Mouse (Mus musculus): Measurements from ENCODE around the gene D630039A03Rik. TPM values are rescaled to one million over a fixed set of nuclear protein-coding genes. Genes with fewer than 3 reads are reported as not detected.

Gene D630039A03Rik
- 0.54 and 0.86 TPM in 2 replicates for polyA plus RNA-seq (2012; rRNA removed)

GRCm38 (mm10) chr4:57916201-57916661, at the start of gene D630039A03Rik:
D630039A03Rik (minus strand) TSS chr4:57916297.
- WGBS: 11% methylated on average over 9 of the region's 9 CpGs
- no peak for TF ChIP-seq CTCF (IDR thresholded peaks at IDR 0.05; ENCODE audit: borderline replicate concordance, insufficient read depth, low read depth, low read length)
- no peak for TF ChIP-seq POLR2A (IDR thresholded peaks at IDR 0.05; ENCODE audit: borderline replicate concordance, insufficient read depth, low read length)
- DNase-seq: peak; percentile 48 to 61
- Histone ChIP-seq H3K4me1 (ENCODE audit: control insufficient read depth, insufficient read depth, low read length) (peaks cover 18% of the 10 kb centered on the region), H3K4me3 (replicated peaks; ENCODE audit: insufficient read depth, low read depth, low read length) (peak within 1 kb of the TSS; percentile 46), H3K27me3 (ENCODE audit: control insufficient read depth, insufficient read depth, low read length) (no peaks in the 10 kb centered on the region), H3K27ac (ENCODE audit: insufficient read depth, low read length) (no peak within 1 kb of the TSS)

- Histone ChIP-seq H3K27ac (ENCODE audit: insufficient read depth, low read length) (no peak overlapping the region), H3K4me1 (ENCODE audit: control insufficient read depth, insufficient read depth, low read length) (no peaks in the 10 kb centered on the region), H3K4me3 (replicated peaks; ENCODE audit: insufficient read depth, low read depth, low read length) (no peak overlapping the region), H3K27me3 (ENCODE audit: control insufficient read depth, insufficient read depth, low read length) (no peaks in the 10 kb centered on the region)
- TF ChIP-seq POLR2A (IDR thresholded peaks at IDR 0.05; ENCODE audit: borderline replicate concordance, insufficient read depth, low read length): no peak
- no peak for TF ChIP-seq CTCF (IDR thresholded peaks at IDR 0.05; ENCODE audit: borderline replicate concordance, insufficient read depth, low read depth, low read length)
- no peak for DNase-seq
- WGBS: 94% methylated on average over 4 of the region's 4 CpGs
Observed at GRCm38 (mm10) chr4:57965516-57965915, 49.4 kb upstream of the D630039A03Rik start.

GRCm38 (mm10) chr4:57964143-57964542, 48.0 kb upstream of the D630039A03Rik start:
- no peaks in the 10 kb centered on the region for H3K4me1 ChIP-seq (ENCODE audit: control insufficient read depth, insufficient read depth, low read length)
- no peak overlapping the region for H3K4me3 ChIP-seq (replicated peaks; ENCODE audit: insufficient read depth, low read depth, low read length)
- 30% methylated on average over 1 of the region's 1 CpGs for WGBS
- DNase-seq: no peak
- H3K27me3 ChIP-seq (ENCODE audit: control insufficient read depth, insufficient read depth, low read length): no peaks in the 10 kb centered on the region
- no peak overlapping the region for H3K27ac ChIP-seq (ENCODE audit: insufficient read depth, low read length)
- TF ChIP-seq CTCF (IDR thresholded peaks at IDR 0.05; ENCODE audit: borderline replicate concordance, insufficient read depth, low read depth, low read length): no peak
- TF ChIP-seq POLR2A (IDR thresholded peaks at IDR 0.05; ENCODE audit: borderline replicate concordance, insufficient read depth, low read length): no peak

- WGBS: 96% methylated on average over 8 of the region's 8 CpGs
- no peaks in the 10 kb centered on the region for H3K4me1 ChIP-seq (ENCODE audit: control insufficient read depth, insufficient read depth, low read length)
- H3K27ac ChIP-seq (ENCODE audit: insufficient read depth, low read length): no peak overlapping the region
- H3K27me3 ChIP-seq (ENCODE audit: control insufficient read depth, insufficient read depth, low read length): no peaks in the 10 kb centered on the region
- no peak for DNase-seq
- TF ChIP-seq CTCF (IDR thresholded peaks at IDR 0.05; ENCODE audit: borderline replicate concordance, insufficient read depth, low read depth, low read length): no peak
- H3K4me3 ChIP-seq (replicated peaks; ENCODE audit: insufficient read depth, low read depth, low read length): no peak overlapping the region
Observed at GRCm38 (mm10) chr4:57959056-57959455, 43.0 kb upstream of the D630039A03Rik start.

GRCm38 (mm10) chr4:57958098-57958497, 42.0 kb upstream of the D630039A03Rik start:
- Histone ChIP-seq H3K4me1 (ENCODE audit: control insufficient read depth, insufficient read depth, low read length) (no peaks in the 10 kb centered on the region), H3K4me3 (replicated peaks; ENCODE audit: insufficient read depth, low read depth, low read length) (no peak overlapping the region), H3K27ac (ENCODE audit: insufficient read depth, low read length) (no peak overlapping the region), H3K27me3 (ENCODE audit: control insufficient read depth, insufficient read depth, low read length) (no peaks in the 10 kb centered on the region)
- TF ChIP-seq CTCF (IDR thresholded peaks at IDR 0.05; ENCODE audit: borderline replicate concordance, insufficient read depth, low read depth, low read length): no peak
- TF ChIP-seq POLR2A (IDR thresholded peaks at IDR 0.05; ENCODE audit: borderline replicate concordance, insufficient read depth, low read length): no peak
- 70% methylated on average over 9 of the region's 9 CpGs for WGBS
- no peak for DNase-seq

GRCm38 (mm10) chr4:57957200-57958085, 41.3 kb upstream of the D630039A03Rik start:
- Histone ChIP-seq H3K4me1 (ENCODE audit: control insufficient read depth, insufficient read depth, low read length) (no peaks in the 10 kb centered on the region), H3K27me3 (ENCODE audit: control insufficient read depth, insufficient read depth, low read length) (no peaks in the 10 kb centered on the region), H3K4me3 (replicated peaks; ENCODE audit: insufficient read depth, low read depth, low read length) (peak overlapping the region; percentile 96), H3K27ac (ENCODE audit: insufficient read depth, low read length) (peak overlapping the region; percentile 78; the same call in 1 of the 2 replicates)
- peak; percentile 13 to 20 for DNase-seq
- TF ChIP-seq POLR2A (IDR thresholded peaks at IDR 0.05; ENCODE audit: borderline replicate concordance, insufficient read depth, low read length) (no peak), CTCF (IDR thresholded peaks at IDR 0.05; ENCODE audit: borderline replicate concordance, insufficient read depth, low read depth, low read length) (no peak)
- WGBS: 32% methylated on average over 11 of the region's 11 CpGs

GRCm38 (mm10) chr4:57956029-57956960, 40.2 kb upstream of the D630039A03Rik start, which contains the start of gene Txn1:
Txn1 (minus strand) TSS chr4:57956411.
- Histone ChIP-seq H3K4me3 (replicated peaks; ENCODE audit: insufficient read depth, low read depth, low read length) (peak within 1 kb of the TSS; percentile 96), H3K27ac (ENCODE audit: insufficient read depth, low read length) (peak within 1 kb of the TSS; percentile 78), H3K4me1 (ENCODE audit: control insufficient read depth, insufficient read depth, low read length) (no peaks in the 10 kb centered on the region), H3K27me3 (ENCODE audit: control insufficient read depth, insufficient read depth, low read length) (no peaks in the 10 kb centered on the region)
- DNase-seq: peak; percentile 96 to 97
- under 1% methylated on average over 71 of the region's 71 CpGs for WGBS
- TF ChIP-seq POLR2A (IDR thresholded peaks at IDR 0.05; ENCODE audit: borderline replicate concordance, insufficient read depth, low read length) (peak; percentile 33; the same call in 1 of the 2 replicates), CTCF (IDR thresholded peaks at IDR 0.05; ENCODE audit: borderline replicate concordance, insufficient read depth, low read depth, low read length) (no peak)
